Mouse (Mus musculus) lung, adult 2 months (tissue): ENCODE data around the gene Ndufb4. TPM values are rescaled to one million over a fixed set of nuclear protein-coding genes. Genes with fewer than 3 reads are reported as not detected.
"Not testable (repeated sequence)": the region's sequence is repeated elsewhere in the genome, so short reads cannot be mapped to it uniquely, and the experiment has no call there.

Experiments used
- DNase-seq: peaks from one replicate; pipeline ENCODE4 v3.0.0; 2022
- H3K4me1 ChIP-seq: fragments of 200-500 bp; 2 replicates; pipeline ENCODE4 v1.6.1; 2011; ENCODE audit warnings: low read length; ENCODE audit not compliant: control insufficient read depth, insufficient read depth
- H3K4me3 ChIP-seq: fragments of 200-500 bp; replicated peaks from 2 replicates; pipeline ENCODE3; 2011; ENCODE audit warnings: low read depth, mild to moderate bottlenecking, control low read depth, low read length; ENCODE audit errors: extremely low read depth
- CTCF ChIP-seq: fragments of 200-500 bp; IDR thresholded peaks from 2 replicates; pipeline ENCODE4 v1.5.1; 2011; ENCODE audit warnings: mild to moderate bottlenecking, low read length, control low read depth; ENCODE audit not compliant: insufficient read depth
- POLR2A ChIP-seq: fragments of 200-500 bp; IDR thresholded peaks from 2 replicates; pipeline ENCODE4 v1.6.1; 2011; ENCODE audit warnings: low read depth, mild to moderate bottlenecking, control low read depth, low read length, borderline replicate concordance; ENCODE audit errors: extremely low read depth
- WGBS: fragments of 180-500 bp; shearing (Covaris S2); methylation state at CpG from one replicate; pipeline ENCODE4 v1.1.7; 2018; 5-methylcytosine and 5-hydroxymethylcytosine counted together
- polyA plus RNA-seq: library from polyadenylated mRNA; depleted of rRNA; stranded (reverse); fragments of >200 nt; gene quantifications from 2 replicates; pipeline ENCODE4 v1.2.3, GENCODE M21; 2012

The Ndufb4 gene
- polyA plus RNA-seq, 1 experiment: 56.6 TPM

GRCm38 (mm10) chr16:37644486-37644885 lies 9.8 kb downstream of the Ndufb4 start:
- no peaks in the 10 kb centered on the region for H3K4me1 ChIP-seq
- H3K4me3 ChIP-seq: no peak overlapping the region
- WGBS: 90% methylated on average over 5 of the region's 5 CpGs
- TF ChIP-seq POLR2A: no peak
- TF ChIP-seq CTCF: no peak
- DNase-seq: no peak

- not testable (repeated sequence) for H3K4me1 ChIP-seq
Observed at GRCm38 (mm10) chr16:37640522-37640921, 13.7 kb downstream of the Ndufb4 start.

GRCm38 (mm10) chr16:37637802-37638201 lies 16.5 kb downstream of the Ndufb4 start:
- Histone ChIP-seq H3K4me3 (no peak overlapping the region), H3K4me1 (no peaks in the 10 kb centered on the region)
- TF ChIP-seq POLR2A (no peak), CTCF (no peak)
- no peak for DNase-seq

More at GRCm38 (mm10) chr16:37640522-37640921, 13.7 kb downstream of the Ndufb4 start:
- DNase-seq, H3K4me3 ChIP-seq: not testable (repeated sequence)

- TF ChIP-seq POLR2A (no peak), CTCF (0 out of 2 replicates have a peak, but pooled peaks have one; percentile 12)
Observed at GRCm38 (mm10) chr16:37636107-37636506, 18.1 kb downstream of the Ndufb4 start.

GRCm38 (mm10) chr16:37635095-37635494 lies 19.2 kb downstream of the Ndufb4 start:
- DNase-seq: no peak
- TF ChIP-seq CTCF: no peak
- TF ChIP-seq POLR2A: no peak
- Histone ChIP-seq H3K4me3 (no peak overlapping the region), H3K4me1 (no peaks in the 10 kb centered on the region)
- 76% methylated on average over 1 of the region's 1 CpGs for WGBS

More at GRCm38 (mm10) chr16:37636107-37636506, 18.1 kb downstream of the Ndufb4 start:
- DNase-seq: no peak
- H3K4me1 ChIP-seq: no peaks in the 10 kb centered on the region
- 49% methylated on average over 6 of the region's 6 CpGs for WGBS
- no peak overlapping the region for H3K4me3 ChIP-seq

- Histone ChIP-seq H3K4me1 (no peaks in the 10 kb centered on the region), H3K4me3 (no peak overlapping the region)
- WGBS: 61% methylated on average over 9 of the region's 9 CpGs
- TF ChIP-seq CTCF (no peak), POLR2A (no peak)
- no peak for DNase-seq
Observed at GRCm38 (mm10) chr16:37634578-37634977, 19.7 kb downstream of the Ndufb4 start.

- no peak for TF ChIP-seq POLR2A
- no peak for TF ChIP-seq CTCF
- WGBS: 72% methylated on average over 7 of the region's 7 CpGs
- no peaks in the 10 kb centered on the region for H3K4me1 ChIP-seq
- no peak overlapping the region for H3K4me3 ChIP-seq
- no peak for DNase-seq
Observed at GRCm38 (mm10) chr16:37629011-37629410, 25.2 kb downstream of the Ndufb4 start.

- no peak for TF ChIP-seq POLR2A
- no peak for TF ChIP-seq CTCF
- no peak overlapping the region for H3K4me3 ChIP-seq
- no peak for DNase-seq
- H3K4me1 ChIP-seq: no peaks in the 10 kb centered on the region
- 77% methylated on average over 9 of the region's 9 CpGs for WGBS
Observed at GRCm38 (mm10) chr16:37628336-37628735, 25.9 kb downstream of the Ndufb4 start.

GRCm38 (mm10) chr16:37626388-37626949 lies 27.8 kb downstream of the Ndufb4 start:
- no peaks in the 10 kb centered on the region for H3K4me1 ChIP-seq
- H3K4me3 ChIP-seq: no peak overlapping the region
- no peak for DNase-seq
- WGBS: 64% methylated on average over 4 of the region's 4 CpGs
- TF ChIP-seq POLR2A (no peak), CTCF (no peak)

- Histone ChIP-seq H3K4me1 (no peaks in the 10 kb centered on the region), H3K4me3 (no peak overlapping the region)
- 74% methylated on average over 5 of the region's 5 CpGs for WGBS
- no peak for DNase-seq
- no peak for TF ChIP-seq CTCF
- no peak for TF ChIP-seq POLR2A
Observed at GRCm38 (mm10) chr16:37622919-37623318, 31.3 kb downstream of the Ndufb4 start.
